Mouse (Mus musculus) embryonic facial prominence, embryonic 13.5 days (tissue): ENCODE results near the gene Fam110a. TPM values are rescaled to one million over a fixed set of nuclear protein-coding genes. Genes with fewer than 3 reads are reported as not detected.

Experiments
- ATAC-seq: fragments of 200-750 bp; cut with Nextera tagmentation; 2 replicates; pipeline ENCODE4 v1.8.0; 2017; ENCODE audit warnings: low read depth; ENCODE audit not compliant: insufficient number of reproducible peaks, insufficient read depth, low FRiP score, low TSS enrichment
- H3K27ac ChIP-seq: fragments of 300-500 bp; sonication (generic); 2 replicates; pipeline ENCODE4 v1.5.1; 2015; ENCODE audit warnings: moderate library complexity, mild to moderate bottlenecking, inconsistent platforms
- H3K27me3 ChIP-seq: fragments of 300-500 bp; sonication (generic); 2 replicates; pipeline ENCODE4 v1.6.1; 2015; ENCODE audit warnings: mild to moderate bottlenecking, inconsistent platforms
- H3K36me3 ChIP-seq: fragments of 300-500 bp; sonication (generic); 2 replicates; pipeline ENCODE4 v1.6.1; 2015; ENCODE audit warnings: mild to moderate bottlenecking, inconsistent platforms
- H3K4me1 ChIP-seq: fragments of 300-500 bp; sonication (generic); 2 replicates; pipeline ENCODE4 v1.6.1; 2015; ENCODE audit warnings: inconsistent platforms
- H3K4me2 ChIP-seq: fragments of 300-500 bp; sonication (generic); 2 replicates; pipeline ENCODE4 v1.6.1; 2015; ENCODE audit warnings: moderate library complexity, mild to moderate bottlenecking, inconsistent platforms
- H3K4me3 ChIP-seq: fragments of 300-500 bp; sonication (generic); 2 replicates; pipeline ENCODE4 v1.5.1; 2015; ENCODE audit warnings: mild to moderate bottlenecking, inconsistent platforms
- H3K9ac ChIP-seq: fragments of 300-500 bp; sonication (generic); 2 replicates; pipeline ENCODE4 v1.6.1; 2015; ENCODE audit warnings: mild to moderate bottlenecking, inconsistent platforms
- H3K9me3 ChIP-seq: fragments of 300-500 bp; sonication (generic); 2 replicates; pipeline ENCODE4 v1.6.1; 2016; ENCODE audit warnings: inconsistent platforms
- WGBS: fragments of 180-500 bp; shearing (Covaris S2); methylation state at CpG from one replicate; pipeline ENCODE4 v1.1.7; 2015; ENCODE audit warnings: mixed read lengths; 5-methylcytosine and 5-hydroxymethylcytosine counted together
- polyA plus RNA-seq: library from polyadenylated mRNA; unstranded; fragments of >200 nt; fragmentation: Nextera tagmentation; extraction: Ambion mirVana; gene quantifications from 2 replicates; pipeline ENCODE4 v1.2.1, GENCODE M21; 2015

The Fam110a gene
- polyA plus RNA-seq, 1 experiment from 2014 or later, result 23.7 TPM

- no peak overlapping the region for H3K9ac ChIP-seq
- H3K27me3 ChIP-seq, result peaks cover 17% of the 10 kb centered on the region
- peak overlapping the region; percentile 77 for H3K4me3 ChIP-seq
- ATAC-seq, result no peak
- WGBS, result 60% methylated on average over 6 of the region's 6 CpGs
- peaks cover 42% of the 10 kb centered on the region for H3K4me1 ChIP-seq
- H3K9me3 ChIP-seq, result no peaks in the 10 kb centered on the region
- no peaks in the 10 kb centered on the region for H3K36me3 ChIP-seq
- no peak overlapping the region for H3K27ac ChIP-seq
- peak overlapping the region; percentile 87 for H3K4me2 ChIP-seq
Observed at GRCm38 (mm10) chr2:151978494-151978893, 1.5 kb downstream of the Fam110a start.

- peaks cover 48% of the 10 kb centered on the region for H3K4me1 ChIP-seq
- H3K4me3 ChIP-seq, result no peak overlapping the region
- peak overlapping the region; percentile 5; the same call in 1 of the 2 replicates for H3K4me2 ChIP-seq
- no peak overlapping the region for H3K9ac ChIP-seq
- no peaks in the 10 kb centered on the region for H3K36me3 ChIP-seq
- H3K27ac ChIP-seq, result no peak overlapping the region
- ATAC-seq, result no peak
- WGBS, result 66% methylated on average over 4 of the region's 4 CpGs
- H3K9me3 ChIP-seq, result no peaks in the 10 kb centered on the region
- peaks cover 24% of the 10 kb centered on the region for H3K27me3 ChIP-seq
Observed at GRCm38 (mm10) chr2:151977689-151978440, 2.2 kb downstream of the Fam110a start.

DNA sequence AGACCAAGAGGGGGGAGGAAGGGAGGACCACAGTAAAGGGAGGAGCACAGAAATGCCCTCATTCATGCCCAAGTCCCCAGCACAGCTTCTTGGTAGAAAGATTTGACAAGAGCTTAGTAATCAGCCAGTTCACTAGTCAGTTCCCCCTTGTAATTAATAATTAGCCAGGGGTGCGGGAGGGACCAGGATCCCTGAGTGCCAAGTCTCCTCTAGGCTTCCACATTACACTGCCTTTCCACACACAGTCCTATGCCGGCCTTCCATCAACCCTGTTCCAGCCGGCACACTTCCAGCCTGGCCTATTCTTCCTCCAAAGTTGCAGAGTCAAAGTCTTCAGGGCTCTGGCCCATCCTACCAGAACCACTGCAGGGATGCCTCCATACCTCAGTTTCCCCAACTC, 4.0 kb downstream of the Fam110a start:
- no peak overlapping the region for H3K9ac ChIP-seq
- H3K4me1 ChIP-seq, result peaks cover 58% of the 10 kb centered on the region
- no peaks in the 10 kb centered on the region for H3K9me3 ChIP-seq
- no peak for ATAC-seq
- WGBS, result 97% methylated on average over 3 of the region's 3 CpGs
- H3K36me3 ChIP-seq, result no peaks in the 10 kb centered on the region
- no peak overlapping the region for H3K27ac ChIP-seq
- H3K4me2 ChIP-seq, result no peak overlapping the region
- H3K4me3 ChIP-seq, result no peak overlapping the region
- peaks cover 39% of the 10 kb centered on the region for H3K27me3 ChIP-seq

GRCm38 (mm10) chr2:151975295-151975694, 4.7 kb downstream of the Fam110a start:
- Histone ChIP-seq H3K27me3 (peaks cover 39% of the 10 kb centered on the region), H3K36me3 (0 out of 2 replicates have a peak, but pooled peaks cover 1% of the 10 kb centered on the region), H3K9me3 (no peaks in the 10 kb centered on the region), H3K4me3 (no peak overlapping the region), H3K4me2 (no peak overlapping the region), H3K27ac (no peak overlapping the region), H3K9ac (no peak overlapping the region), H3K4me1 (peaks cover 58% of the 10 kb centered on the region)
- 86% methylated on average over 5 of the region's 5 CpGs for WGBS
- no peak for ATAC-seq

DNA sequence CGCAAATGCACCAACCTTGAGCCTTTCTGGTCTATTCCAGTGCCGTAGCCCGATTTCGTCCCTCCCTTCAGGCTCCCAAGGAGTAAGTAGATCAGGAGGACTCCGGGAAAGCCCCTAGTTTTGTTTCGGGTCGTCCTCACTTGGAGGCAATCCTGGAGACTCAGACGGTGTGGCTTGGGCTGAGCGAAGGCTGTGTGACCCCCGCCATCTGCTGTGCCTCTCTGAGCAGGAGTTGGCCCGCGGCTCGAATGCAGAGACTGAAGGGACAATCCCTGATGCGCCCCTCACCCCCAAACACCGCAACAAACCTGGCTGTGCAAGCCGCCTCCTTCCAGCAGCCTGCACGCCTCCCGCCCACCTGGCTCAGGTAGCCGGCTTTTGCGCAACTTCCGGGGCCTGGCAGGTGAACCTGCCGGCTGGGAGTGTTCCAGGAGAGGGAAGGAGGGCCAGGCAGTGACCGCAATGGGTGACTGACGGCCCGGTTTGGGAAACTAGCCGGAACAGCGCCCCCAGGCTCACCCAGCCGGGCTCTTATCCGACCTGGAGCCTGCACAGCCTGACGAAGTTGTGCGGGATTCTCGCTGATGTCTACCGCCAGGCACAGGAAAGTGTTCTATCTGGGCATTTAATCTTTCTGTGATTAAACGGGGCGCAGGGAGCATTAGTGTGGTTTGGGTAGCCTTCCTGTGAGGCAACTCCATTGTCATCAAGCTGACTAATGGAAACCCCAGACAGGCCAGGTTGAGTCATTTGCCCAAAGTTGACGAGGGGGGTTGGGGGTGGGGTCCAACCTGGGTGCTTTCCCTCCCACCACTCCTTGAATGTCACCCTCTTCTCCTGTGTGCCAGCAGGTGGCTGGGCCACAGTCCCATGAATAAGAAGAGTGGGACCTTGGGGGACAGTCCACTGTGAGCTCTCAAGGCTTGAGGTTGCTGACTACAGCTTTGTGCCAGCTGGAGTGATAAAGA, 6.1 kb downstream of the Fam110a start:
- Histone ChIP-seq H3K4me1 (peaks cover 56% of the 10 kb centered on the region), H3K27ac (peak overlapping the region; percentile 55; the same call in 1 of the 2 replicates), H3K9ac (peak overlapping the region; percentile 44; the same call in 1 of the 2 replicates), H3K4me3 (peak overlapping the region; percentile 32), H3K9me3 (no peaks in the 10 kb centered on the region), H3K27me3 (peaks cover 39% of the 10 kb centered on the region), H3K4me2 (peak overlapping the region; percentile 55), H3K36me3 (peaks cover 15% of the 10 kb centered on the region)
- 11% methylated on average over 36 of the region's 36 CpGs for WGBS
- no peak for ATAC-seq

DNA sequence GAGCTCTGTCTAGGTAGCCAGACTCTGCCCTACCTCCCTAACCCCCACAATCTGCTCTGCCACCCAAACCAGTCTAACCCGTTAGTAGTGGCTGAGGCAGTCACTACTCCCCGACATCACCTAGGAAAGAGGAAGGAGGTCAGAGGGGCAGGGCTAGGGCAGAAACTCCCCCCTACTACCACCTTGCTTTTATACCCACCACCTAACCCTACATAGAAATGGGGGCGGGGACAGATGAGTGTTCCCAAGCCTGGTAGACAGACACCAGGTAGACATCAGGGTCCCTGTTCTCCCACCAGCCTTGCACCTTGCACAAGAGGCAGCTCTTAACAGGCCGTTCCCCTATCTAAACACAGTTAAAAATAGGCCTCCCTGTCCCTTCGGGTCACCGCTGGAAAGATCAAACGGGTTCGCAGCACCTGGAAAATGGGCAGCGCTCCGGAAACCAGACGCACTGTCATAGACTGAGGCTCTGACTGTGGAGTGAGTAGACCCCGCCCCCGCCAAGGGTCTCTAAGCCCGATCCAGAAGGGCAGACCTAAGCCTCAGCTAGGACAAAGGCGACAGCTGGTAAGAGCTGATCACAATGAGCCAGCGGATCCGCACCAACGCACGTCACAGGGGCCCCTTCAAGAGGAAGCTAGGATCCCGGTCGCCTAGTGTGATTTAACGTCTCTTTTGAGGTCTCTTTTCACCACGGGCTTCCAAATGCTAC, 7.0 kb downstream of the Fam110a start:
- Histone ChIP-seq H3K4me1 (peaks cover 53% of the 10 kb centered on the region), H3K9me3 (no peaks in the 10 kb centered on the region), H3K27me3 (peaks cover 39% of the 10 kb centered on the region), H3K4me3 (peak overlapping the region; percentile 32), H3K9ac (peak overlapping the region; percentile 44), H3K4me2 (peak overlapping the region; percentile 55), H3K36me3 (peaks cover 21% of the 10 kb centered on the region), H3K27ac (peak overlapping the region; percentile 55; the same call in 1 of the 2 replicates)
- 23% methylated on average over 23 of the region's 23 CpGs for WGBS
- 0 out of 2 replicates have a peak, but pooled peaks have one; percentile 26 for ATAC-seq

GRCm38 (mm10) chr2:151971748-151972147, 8.3 kb downstream of the Fam110a start:
- Histone ChIP-seq H3K9me3 (no peaks in the 10 kb centered on the region), H3K4me3 (no peak overlapping the region), H3K4me2 (no peak overlapping the region), H3K9ac (no peak overlapping the region), H3K4me1 (peaks cover 57% of the 10 kb centered on the region), H3K27ac (no peak overlapping the region), H3K36me3 (peaks cover 23% of the 10 kb centered on the region), H3K27me3 (peaks cover 39% of the 10 kb centered on the region)
- WGBS, result 89% methylated on average over 5 of the region's 5 CpGs
- no peak for ATAC-seq

DNA sequence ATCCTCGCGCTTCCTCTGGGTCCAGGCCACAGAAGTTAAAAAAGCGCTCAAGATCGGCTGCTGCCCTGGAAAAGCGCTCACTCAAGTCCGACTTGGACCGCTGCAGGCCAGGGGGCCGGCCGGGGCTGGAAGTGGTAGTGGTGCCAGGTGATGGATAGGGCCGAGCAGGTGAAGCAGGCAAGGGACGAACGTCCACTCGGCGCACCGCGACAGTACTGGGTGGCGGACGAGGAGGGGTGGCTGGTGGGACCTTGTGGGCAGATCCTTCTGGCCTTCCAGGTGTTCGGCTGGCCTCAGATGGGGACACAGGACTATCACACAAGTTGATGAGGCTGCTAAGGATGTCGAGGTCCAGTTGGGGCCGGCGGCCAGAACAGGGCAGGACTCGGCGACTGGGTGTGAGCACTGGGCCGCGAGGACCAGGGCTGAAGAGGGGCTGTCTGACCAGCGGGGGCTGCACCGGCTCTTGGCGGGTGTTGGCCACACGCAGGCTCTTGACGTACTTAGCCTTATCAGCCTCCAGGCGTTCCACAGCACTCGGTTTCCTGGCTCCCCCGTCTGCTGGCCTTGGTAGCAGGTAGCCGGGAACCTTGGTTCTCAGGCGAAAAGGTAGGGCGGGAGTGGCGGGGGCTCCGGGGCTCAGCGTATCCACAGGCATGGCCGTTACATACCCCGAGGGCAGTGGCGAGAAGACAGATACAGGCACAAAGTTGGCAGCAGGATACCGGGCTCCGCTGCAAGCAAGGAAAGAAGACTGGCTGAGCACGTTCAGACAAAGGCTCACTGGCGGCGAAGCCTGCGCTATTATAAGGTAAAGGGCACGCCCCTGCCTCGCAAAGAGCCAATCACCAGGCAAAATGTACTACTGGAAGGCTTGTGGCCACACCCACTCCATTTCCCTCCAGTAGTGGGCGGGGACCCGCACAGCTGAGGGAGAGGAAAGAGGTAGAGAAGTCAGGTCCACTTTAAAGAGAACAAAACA, 9.5 kb downstream of the Fam110a start:
- WGBS, result 46% methylated on average over 53 of the region's 53 CpGs
- Histone ChIP-seq H3K4me1 (peaks cover 57% of the 10 kb centered on the region), H3K27ac (peak overlapping the region; percentile 79), H3K9ac (peak overlapping the region; percentile 70), H3K27me3 (peaks cover 39% of the 10 kb centered on the region), H3K4me2 (peak overlapping the region; percentile 71), H3K9me3 (no peaks in the 10 kb centered on the region), H3K4me3 (peak overlapping the region; percentile 41), H3K36me3 (peaks cover 23% of the 10 kb centered on the region)
- ATAC-seq, result peak; percentile 86

DNA sequence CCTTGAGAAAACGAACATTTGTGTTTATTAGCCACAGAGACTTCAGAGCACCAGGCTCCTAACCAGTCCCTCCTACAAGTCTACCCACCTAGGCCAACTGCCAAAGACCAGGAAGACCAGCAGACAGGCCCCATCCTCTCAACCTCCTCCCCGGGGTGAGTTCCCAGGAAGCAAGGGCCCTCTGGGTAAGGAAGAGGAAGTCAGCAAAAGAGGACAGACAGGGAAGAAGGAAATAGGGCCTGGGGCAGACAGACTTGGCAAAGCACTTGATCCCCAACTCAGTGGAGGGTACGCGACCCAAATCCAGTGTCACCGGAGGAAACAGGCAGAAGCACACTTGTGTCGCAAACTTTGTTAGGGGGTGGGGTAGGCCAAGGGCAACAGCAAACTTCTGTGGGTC, 10.6 kb downstream of the Fam110a start:
- Histone ChIP-seq H3K4me3 (no peak overlapping the region), H3K27me3 (peaks cover 30% of the 10 kb centered on the region), H3K36me3 (peaks cover 23% of the 10 kb centered on the region), H3K4me1 (peaks cover 57% of the 10 kb centered on the region), H3K27ac (no peak overlapping the region), H3K9me3 (no peaks in the 10 kb centered on the region), H3K9ac (no peak overlapping the region), H3K4me2 (no peak overlapping the region)
- no peak for ATAC-seq
- 92% methylated on average over 6 of the region's 6 CpGs for WGBS

- Histone ChIP-seq H3K9ac (no peak overlapping the region), H3K36me3 (peaks cover 23% of the 10 kb centered on the region), H3K9me3 (no peaks in the 10 kb centered on the region), H3K4me2 (no peak overlapping the region), H3K4me1 (peaks cover 57% of the 10 kb centered on the region), H3K4me3 (no peak overlapping the region), H3K27me3 (peaks cover 26% of the 10 kb centered on the region), H3K27ac (no peak overlapping the region)
- 95% methylated on average over 7 of the region's 7 CpGs for WGBS
- ATAC-seq, result no peak
Observed at GRCm38 (mm10) chr2:151968986-151969385, 11.0 kb downstream of the Fam110a start.
